Mouse (Mus musculus) embryo, embryonic 11.5 days (tissue): ENCODE measurements around the gene Dek.
A peak's percentile ranks its signal among the peaks of the same experiment; 100 is the strongest.

Experiments used
- DNase-seq: peaks from one replicate; pipeline ENCODE4 v3.0.0-alpha.2; 2012; ENCODE audit warnings: low read depth, low spot score

The Dek gene

DNA sequence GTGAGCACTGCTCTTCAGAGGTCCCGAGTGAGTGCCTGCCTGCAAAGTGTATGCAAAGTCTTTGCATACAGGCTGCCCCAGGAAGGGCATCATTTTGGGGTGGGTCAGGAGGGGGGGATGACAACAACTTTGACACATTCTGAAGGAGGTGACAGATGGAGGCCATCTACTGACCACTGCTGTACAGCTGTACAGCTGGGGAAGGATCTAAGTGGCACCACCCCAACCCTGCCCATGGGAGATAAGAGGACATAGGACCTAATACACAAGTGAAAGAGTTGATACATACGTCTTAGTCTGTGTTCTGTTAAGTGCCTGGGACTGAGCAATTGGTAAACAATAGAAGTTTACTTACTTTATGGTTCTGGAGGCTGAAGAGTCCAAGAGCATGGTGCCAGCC lies 3.2 kb upstream of the Dek start:
- no peak for DNase-seq

DNA sequence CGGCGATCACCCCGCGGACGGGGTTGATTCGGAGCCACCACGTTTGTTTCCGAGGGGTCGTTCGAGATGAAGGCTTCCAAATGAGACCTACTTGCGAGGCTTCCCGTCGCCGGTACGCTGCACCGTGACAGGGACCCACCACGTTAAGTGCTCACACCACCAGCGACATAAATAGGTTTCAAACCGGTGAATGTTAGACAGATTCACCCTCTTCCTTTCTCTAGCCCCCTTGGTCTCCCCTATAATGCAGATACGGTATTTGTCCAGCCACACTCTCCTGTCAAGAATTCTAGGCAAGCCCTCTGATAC lies 533 bp upstream of the Dek start:
- no peak for DNase-seq

DNA sequence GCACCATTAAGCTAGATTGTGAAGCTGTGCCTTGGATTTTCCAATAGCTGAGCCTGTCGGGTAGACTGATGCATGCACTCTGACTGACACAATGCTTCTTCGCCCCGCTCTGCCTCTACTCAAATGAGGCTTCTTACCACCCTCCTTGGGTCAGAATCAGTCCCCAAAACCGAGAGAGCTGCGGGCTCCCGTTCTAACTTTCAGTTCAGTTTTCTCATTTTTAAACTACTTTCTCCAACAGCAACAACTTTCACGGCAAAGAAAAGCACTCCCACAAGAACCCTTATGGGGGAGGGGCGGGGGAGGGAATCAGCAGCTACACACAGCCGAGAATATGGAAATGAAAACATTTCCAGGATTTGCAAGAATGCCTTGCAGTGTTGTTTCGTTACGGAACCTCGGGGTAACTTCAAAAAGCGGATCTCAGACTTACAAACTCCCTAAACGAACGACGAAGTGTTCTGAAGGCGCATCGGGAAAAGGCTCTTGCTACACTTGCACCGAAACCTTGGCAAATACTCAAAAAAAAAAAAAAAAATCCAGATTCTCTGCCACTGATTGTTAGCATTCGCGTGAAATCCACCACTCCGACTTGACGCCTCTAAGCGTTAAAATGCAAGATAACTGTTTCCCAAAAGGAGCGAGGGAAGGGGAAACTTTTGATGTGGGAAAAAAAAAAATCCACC lies 1.0 kb downstream of the Dek start:
- peak; percentile 14 for DNase-seq

DNA sequence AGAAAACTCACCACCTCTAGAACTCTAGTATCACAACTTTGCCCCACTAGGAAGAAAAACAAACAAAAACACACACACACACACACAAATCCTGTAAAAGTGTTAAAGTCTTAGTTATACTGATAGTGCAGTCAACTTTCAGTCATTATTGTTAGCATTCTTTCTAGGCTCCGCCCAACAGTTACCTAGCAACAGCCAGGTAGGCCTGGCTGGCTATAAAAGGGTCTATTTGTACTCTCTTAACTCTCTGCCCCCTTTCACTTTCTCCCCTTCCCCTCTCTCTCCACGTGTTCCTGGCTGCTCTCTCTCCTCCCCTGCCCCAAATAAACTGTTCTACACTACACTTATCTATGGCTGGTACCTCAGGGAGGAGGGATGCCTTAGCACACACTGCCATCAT lies 1.9 kb downstream of the Dek start:
- no peak for DNase-seq

GRCm38 (mm10) chr13:47100587-47100986 lies 5.4 kb downstream of the Dek start:
- no peak for DNase-seq

DNA sequence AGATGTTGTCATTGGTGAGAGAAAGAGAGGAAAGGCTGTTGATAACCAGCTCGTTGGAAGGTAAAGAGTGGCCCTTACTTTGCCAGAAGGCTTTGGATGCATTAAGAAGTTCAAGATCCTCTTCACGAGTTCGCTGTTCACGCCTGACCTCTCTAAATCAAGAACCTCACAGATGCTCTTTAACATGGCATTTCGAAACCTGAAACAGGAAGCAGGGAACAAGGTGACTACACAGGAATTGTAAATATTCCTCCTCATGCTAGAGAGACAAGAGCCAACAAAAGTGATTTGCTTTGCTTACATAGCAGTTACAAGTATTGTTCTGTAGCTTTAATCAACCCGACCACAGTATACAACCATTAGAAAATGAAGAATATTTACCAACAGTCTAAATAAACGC lies 6.7 kb downstream of the Dek start:
- DNase-seq = no peak

DNA sequence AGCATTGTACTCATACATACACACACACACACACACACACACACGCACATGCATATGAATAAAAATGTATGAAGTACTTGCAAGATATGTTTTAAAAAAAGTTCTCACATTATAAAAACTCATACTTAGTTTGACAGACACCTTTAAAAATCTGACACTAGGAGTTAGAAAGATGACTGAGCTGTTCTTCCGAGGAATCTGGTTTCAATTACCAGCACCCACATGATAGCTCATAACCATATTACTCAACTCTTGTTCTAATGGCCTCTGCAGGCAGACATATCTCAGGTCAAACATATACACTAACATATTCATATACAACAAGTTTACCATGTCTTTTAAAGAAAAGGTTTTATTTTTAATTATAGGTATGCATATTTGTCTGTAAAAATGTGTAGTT lies 9.4 kb downstream of the Dek start:
- DNase-seq = no peak

DNA sequence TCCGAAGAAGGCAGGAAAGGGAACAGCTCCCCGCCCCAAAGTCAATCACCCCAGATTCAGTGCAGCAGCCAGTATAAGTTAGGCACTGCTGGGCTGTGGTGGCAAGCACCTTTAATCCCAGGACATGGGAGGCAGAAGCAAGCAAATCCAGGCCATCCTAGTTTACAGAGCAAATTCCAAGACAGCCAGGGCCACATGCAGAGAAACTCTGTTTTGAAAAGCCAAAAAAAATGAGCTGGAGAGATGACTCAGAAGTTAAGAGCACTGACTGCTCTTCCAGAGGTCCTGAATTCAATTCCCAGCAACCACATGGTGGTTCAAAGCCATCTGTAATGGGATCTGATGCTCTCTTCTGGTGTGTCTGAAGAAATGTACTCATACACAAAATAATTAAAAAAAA lies 12.2 kb downstream of the Dek start:
- DNase-seq = no peak

DNA sequence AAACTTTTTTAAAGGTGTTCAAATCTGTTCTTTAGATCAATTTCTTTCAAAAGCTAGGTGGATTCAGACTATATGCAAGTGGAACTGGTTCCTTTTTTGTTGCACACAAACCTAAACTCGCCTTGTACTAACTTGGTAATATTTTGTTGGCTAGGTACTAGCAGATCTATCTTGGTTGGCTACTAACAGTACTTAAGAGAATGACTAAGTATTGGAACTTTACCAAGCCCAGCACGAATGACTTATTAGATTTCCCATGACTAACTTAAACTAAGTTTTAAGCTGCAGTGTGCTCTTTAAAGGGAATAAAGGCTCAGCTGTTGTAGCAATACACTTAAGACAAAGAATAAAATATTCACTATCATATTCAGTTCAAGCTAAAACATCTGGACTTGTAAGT lies 16.7 kb downstream of the Dek start:
- DNase-seq = no peak

- DNase-seq = no peak
Observed at GRCm38 (mm10) chr13:47088433-47088832, 17.6 kb downstream of the Dek start.

DNA sequence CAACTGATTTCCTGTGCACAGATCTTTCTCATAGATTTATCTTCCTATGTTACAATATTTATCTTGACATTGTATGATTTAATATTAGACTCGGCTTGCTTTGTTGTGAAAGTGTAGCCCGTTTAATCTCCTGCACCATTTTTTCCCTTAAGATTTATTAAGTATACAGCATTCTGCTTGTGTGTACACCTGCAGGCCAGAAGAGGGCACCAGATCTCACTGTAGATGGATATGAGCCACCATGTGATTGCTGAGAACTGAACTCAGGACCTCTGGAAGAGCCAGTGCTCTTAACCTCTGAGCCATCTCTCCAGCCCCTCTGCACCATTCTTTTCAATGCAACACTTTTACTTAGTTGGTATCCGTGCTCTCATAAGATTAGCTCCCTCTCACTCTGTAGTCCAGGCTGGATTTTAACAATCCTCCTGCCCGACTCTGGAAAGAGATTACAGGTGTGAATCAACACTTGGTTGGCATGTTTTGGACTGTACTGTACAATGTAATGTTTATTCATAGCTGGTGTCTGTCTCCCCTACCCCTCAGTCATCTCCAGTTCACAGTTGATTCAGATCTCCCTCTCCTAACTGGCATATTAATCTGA lies 25.0 kb downstream of the Dek start:
- no peak for DNase-seq

- DNase-seq = no peak
Observed at GRCm38 (mm10) chr13:47078799-47079198, 27.2 kb downstream of the Dek start.

DNA sequence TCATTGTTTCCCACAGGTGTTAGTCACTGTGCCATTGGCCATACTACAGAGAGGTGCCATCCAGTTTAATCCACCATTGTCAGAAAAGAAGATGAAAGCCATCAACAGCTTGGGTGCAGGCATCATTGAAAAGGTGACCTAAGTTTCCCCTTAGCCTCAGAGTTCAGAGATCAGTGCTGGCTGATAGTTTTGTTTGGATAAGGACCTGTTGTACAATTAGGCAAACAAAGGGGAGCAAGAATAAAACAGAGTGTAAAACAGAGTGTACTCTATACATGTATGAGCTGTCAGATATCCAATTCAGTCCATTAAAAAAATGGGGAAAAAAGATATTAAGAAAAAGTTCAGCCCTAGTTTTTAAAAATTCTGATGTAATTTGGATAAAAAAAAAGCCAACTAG lies 28.6 kb downstream of the Dek start:
- DNase-seq = no peak

GRCm38 (mm10) chr13:47076156-47076555 lies 29.8 kb downstream of the Dek start:
- no peak for DNase-seq

DNA sequence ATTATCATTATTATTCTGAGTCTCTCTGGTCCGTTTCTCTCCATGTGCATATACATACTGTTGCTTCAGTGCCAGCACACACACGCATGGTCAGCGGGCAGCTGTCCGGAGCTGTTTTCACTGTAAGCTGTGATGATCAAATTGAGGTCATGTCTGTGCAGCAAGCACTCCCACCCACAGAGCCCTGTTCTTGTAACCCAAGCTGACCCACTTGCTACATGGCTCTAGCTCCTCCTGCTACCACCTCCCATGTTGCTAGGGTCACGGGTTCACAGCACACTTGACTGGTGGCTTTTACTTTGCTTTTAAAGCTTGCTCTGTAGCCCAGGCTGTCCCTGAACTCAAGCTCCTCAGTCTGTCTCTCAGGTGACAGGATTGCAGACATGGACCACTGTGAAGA lies 33.5 kb downstream of the Dek start:
- DNase-seq = no peak

DNA sequence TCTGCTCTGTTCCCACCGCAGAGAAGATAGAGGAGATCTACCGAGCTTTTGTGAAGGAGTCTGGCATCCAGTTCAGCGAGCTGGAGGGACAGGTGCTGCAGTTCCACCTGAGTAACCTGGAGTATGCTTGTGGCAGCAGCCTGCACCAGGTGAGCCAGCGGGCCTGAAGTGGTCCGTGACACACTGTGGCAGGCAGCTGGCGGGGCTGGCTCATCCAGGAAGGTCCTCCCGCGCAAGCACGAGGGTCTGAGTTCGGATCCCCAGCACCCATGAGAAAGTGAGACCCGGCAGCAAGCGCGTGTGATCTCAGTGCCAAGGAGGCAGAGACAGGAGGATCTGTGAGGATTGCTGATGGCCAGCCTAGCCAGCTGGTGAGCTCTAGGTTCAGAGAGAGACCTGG lies 34.1 kb downstream of the Dek start:
- no peak for DNase-seq

DNA sequence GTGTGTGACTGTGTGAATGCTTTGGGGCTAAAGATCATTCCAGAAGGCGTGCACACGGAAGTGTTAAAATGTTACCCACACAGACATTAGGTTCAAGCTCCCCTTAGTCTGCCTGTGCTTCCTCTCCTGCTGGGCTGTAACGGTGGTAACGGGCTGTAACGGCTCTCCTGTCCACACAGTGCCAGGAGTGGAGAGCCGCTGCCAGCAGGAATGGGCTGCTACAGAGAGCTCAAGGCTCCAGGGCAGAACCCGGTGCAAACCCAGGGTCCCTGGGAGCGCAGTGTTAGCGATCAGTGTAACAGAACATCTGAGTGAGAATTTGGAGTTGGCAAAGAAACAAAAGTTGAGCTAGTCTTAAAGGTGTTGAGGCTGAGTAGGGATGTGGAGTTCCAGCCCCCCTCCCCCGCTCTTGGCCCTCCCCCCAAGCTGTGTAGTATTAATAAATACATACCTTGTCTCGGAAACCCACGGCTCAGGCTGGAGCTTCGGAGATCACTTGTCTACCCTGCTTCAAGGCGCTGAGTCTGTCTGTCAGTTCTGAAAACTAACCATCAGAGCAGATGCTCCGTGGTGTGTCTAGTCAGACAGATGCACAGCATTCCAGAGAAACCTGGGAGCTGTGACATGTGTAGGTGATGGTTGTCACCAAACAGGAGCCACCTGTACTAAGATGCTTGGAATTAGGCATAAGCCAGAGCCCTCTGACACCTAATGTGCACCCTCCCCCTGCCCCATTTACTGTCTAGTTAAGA lies 35.5 kb downstream of the Dek start:
- no peak for DNase-seq

DNA sequence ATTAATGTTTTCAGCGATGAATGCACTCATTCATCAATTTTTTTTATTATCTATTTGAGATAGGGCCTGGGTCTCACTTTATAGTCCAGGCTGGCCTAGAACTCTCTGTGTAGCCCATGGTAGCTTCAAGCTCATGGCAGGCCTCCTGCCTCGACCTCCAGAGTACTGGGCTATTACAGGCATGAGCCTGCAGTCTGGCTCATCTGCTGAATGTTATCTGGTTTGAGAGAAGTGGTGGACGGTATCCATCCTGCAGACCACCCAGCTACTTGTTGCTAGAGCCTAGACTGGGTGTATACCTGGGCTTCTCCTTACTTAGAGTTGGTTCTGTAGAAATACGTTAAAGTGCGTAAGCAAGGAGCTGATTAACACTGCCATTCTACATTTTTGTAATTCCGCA lies 39.0 kb downstream of the Dek start:
- no peak for DNase-seq

DNA sequence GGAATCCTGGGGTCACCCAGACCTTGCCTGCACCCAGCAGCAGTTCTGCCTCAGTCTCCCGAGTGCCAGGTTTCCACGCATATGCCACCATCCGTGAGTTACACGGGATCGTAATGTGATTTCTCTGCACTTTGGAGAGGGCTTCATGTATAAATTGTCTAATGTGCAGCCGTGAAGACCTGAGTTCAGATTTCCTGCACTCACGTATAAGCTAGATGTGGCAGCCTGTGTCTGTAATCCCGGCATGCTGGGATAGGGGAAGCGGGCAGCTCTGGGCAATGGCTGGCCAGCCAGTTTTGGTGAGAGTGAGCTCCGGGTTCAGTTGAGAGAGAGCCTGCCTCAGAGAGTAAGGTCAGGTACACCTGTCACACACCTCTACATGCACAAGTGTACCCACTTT lies 39.5 kb downstream of the Dek start:
- DNase-seq = no peak

GRCm38 (mm10) chr13:47063985-47064760 lies 41.8 kb downstream of the Dek start:
- DNase-seq = no peak

GRCm38 (mm10) chr13:47062756-47063155 lies 43.2 kb downstream of the Dek start:
- no peak for DNase-seq

DNA sequence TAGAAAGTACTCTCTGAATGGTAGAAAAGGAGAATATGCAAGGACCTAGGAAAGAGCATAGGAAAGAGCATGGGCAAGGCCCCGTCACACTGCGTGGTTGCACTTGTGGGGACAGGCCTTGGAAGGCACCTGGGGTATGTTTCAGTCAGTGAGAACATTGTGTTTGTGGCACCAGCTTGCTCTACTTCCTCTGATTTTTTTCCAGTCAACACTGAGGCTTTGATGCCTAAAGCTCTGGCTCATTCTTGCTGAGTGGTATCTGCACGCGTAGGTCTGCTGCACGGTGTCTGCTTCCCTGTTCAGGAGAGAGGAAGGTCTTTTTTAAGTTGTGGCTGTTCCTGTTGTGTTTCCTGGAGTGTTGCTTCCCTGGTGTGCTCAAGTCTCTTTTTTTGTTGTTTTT lies 49.2 kb downstream of the Dek start:
- no peak for DNase-seq

DNA sequence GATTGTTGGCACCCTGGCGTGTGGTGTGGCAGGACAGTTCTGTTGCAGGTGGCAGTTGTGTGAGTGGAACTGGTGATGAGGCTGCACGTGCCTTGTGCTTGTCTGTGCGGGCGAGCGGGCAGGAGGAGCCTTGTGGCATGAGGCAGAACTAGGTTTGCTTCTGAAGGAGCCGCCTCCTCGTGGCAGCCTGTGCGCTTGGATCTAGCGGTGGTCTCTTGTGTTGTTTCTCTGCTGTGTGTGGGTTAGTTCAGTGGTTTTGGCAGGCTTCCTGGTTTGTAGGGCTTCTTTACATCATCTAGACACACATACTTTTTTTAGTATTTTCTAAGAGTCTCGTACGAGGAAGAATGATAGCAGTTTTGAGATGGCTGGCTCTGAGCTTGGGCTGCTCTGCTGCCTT lies 49.9 kb downstream of the Dek start:
- DNase-seq = no peak
